Mouse (Mus musculus) erythroblast, embryonic 14.5 days (primary cell): ENCODE measurements around the gene Astn2.

Source experiments
- GATA1 ChIP-seq: IDR thresholded peaks from 2 replicates; pipeline ENCODE4 v1.6.1; 2012; ENCODE audit warnings: low read length, inconsistent platforms, mixed read lengths
- TAL1 ChIP-seq: IDR thresholded peaks from 3 replicates; pipeline ENCODE4 v1.6.1; 2012; ENCODE audit warnings: low read length, inconsistent platforms, mixed read lengths

GRCm38 (mm10) chr4:65548561-65548960 is 855.9 kb downstream of the Astn2 start:
- no peak for TF ChIP-seq TAL1
- TF ChIP-seq GATA1 = no peak
